Mouse (Mus musculus): ENCODE data around the gene Tssk2. TPM values are rescaled to one million over a fixed set of nuclear protein-coding genes. Genes with fewer than 3 reads are reported as not detected.

Tssk2 gene
- total RNA-seq, 1 experiment from 2014 or later = not detected

GRCm38 (mm10) chr16:17949421-17949877 is 51.0 kb downstream of the Tssk2 start:
- no peak for DNase-seq

Other genes with a start within 250 kb of the Tssk2 start
- 74.8 and 76.0 TPM in 2 replicates for gene Med15, start 165.7 kb upstream of the Tssk2 start, total RNA-seq (2021)
- gene Klhl22, start 139.0 kb upstream of the Tssk2 start, total RNA-seq (2021) = 32.3 and 49.0 TPM in 2 replicates
- gene Scarf2, start 101.4 kb upstream of the Tssk2 start, total RNA-seq (2021) = 8.6 and 8.7 TPM in 2 replicates
- not detected in 2 replicates for gene B830017H08Rik, start 65.5 kb upstream of the Tssk2 start, total RNA-seq (2021)
- 2.9 and 3.6 TPM in 2 replicates for gene Car15, start 60.3 kb upstream of the Tssk2 start, total RNA-seq (2021)
- 0.30 TPM in 1 of 2 replicates, not detected in the other for gene Gm20518, start 7.0 kb upstream of the Tssk2 start, total RNA-seq (2021)
- gene Tssk1, start 4.4 kb upstream of the Tssk2 start, total RNA-seq (2021) = 0.12 TPM in 1 of 2 replicates, not detected in the other
- gene Dgcr2, start 75 bp upstream of the Tssk2 start, total RNA-seq (2021) = 67.7 and 73.0 TPM in 2 replicates
- 19.4 and 21.0 TPM in 2 replicates for gene Ess2, start 12.7 kb downstream of the Tssk2 start, total RNA-seq (2021)
- not detected in 2 replicates for gene Gsc2, start 16.4 kb downstream of the Tssk2 start, total RNA-seq (2021)
- 297 and 308 TPM in 2 replicates for gene Slc25a1, start 29.6 kb downstream of the Tssk2 start, total RNA-seq (2021)
- gene Vpreb2, start 81.8 kb downstream of the Tssk2 start, total RNA-seq (2021) = not detected in 2 replicates
- 71.9 and 82.3 TPM in 2 replicates for gene Dgcr6, start 154.2 kb downstream of the Tssk2 start, total RNA-seq (2021)
- gene Prodh, start 191.6 kb downstream of the Tssk2 start, total RNA-seq (2021) = 41.8 and 67.7 TPM in 2 replicates
- gene Rtn4r, start 229.0 kb downstream of the Tssk2 start, total RNA-seq (2021) = not detected in 2 replicates